Mouse (Mus musculus) thymus, adult 2 months (tissue): ENCODE measurements around the gene Myl10.

Source experiments
- CTCF ChIP-seq: fragments of 200-500 bp; IDR thresholded peaks from 2 replicates; pipeline ENCODE4 v1.5.1; 2012; ENCODE audit warnings: mild to moderate bottlenecking, control low read depth, low read length, moderate library complexity, borderline replicate concordance; ENCODE audit not compliant: control insufficient read depth, poor library complexity, insufficient read depth; ENCODE audit errors: extremely low read depth
- POLR2A ChIP-seq: fragments of 200-500 bp; IDR thresholded peaks from 2 replicates; pipeline ENCODE4 v1.6.1; 2012; ENCODE audit warnings: mild to moderate bottlenecking, low read length, control low read depth, moderate library complexity; ENCODE audit not compliant: control insufficient read depth, poor library complexity, insufficient read depth; ENCODE audit errors: extremely low read depth

- TF ChIP-seq CTCF (no peak), POLR2A (no peak)
Observed at GRCm38 (mm10) chr5:136654481-136654880, 38.5 kb upstream of the Myl10 start.
